Mouse (Mus musculus): ENCODE results near the gene Dagla.

- TF ChIP-seq EP300 (IDR thresholded peaks at IDR 0.05; ENCODE audit: insufficient read depth, low read depth, low read length) (no peak), CTCF (IDR thresholded peaks at IDR 0.05) (no peak), POLR2A (IDR thresholded peaks at IDR 0.05; ENCODE audit: insufficient read depth, low read depth, low read length) (no peak)
These were observed 25.9 kb downstream of the Dagla start for GRCm38 (mm10) chr19:10278669-10279324.

Data from heart, adult 2 months (tissue).